Mouse (Mus musculus) forebrain, embryonic 15.5 days (tissue): Measurements from ENCODE around the gene Cldn8. TPM values are rescaled to one million over a fixed set of nuclear protein-coding genes. Genes with fewer than 3 reads are reported as not detected.

Experiments used
- ATAC-seq: fragments of 200-750 bp; cut with Nextera tagmentation; replicated peaks from 2 replicates; pipeline ENCODE4 v1.8.0; 2017; ENCODE audit warnings: mild to moderate bottlenecking, moderate TSS enrichment, moderate library complexity
- H3K27ac ChIP-seq: fragments of 300-500 bp; sonication (generic); replicated peaks from 2 replicates; pipeline ENCODE4 v1.5.1; 2015; ENCODE audit warnings: mild to moderate bottlenecking, inconsistent platforms
- H3K27me3 ChIP-seq: fragments of 300-500 bp; sonication (generic); 2 replicates; pipeline ENCODE4 v1.6.1; 2015; ENCODE audit warnings: inconsistent platforms
- H3K36me3 ChIP-seq: fragments of 300-500 bp; sonication (generic); 2 replicates; pipeline ENCODE4 v1.6.1; 2015; ENCODE audit warnings: mild to moderate bottlenecking, inconsistent platforms
- H3K4me1 ChIP-seq: fragments of 300-500 bp; sonication (generic); 2 replicates; pipeline ENCODE4 v1.6.1; 2015; ENCODE audit warnings: inconsistent platforms
- H3K4me2 ChIP-seq: fragments of 300-500 bp; sonication (generic); replicated peaks from 2 replicates; pipeline ENCODE4 v1.6.1; 2015; ENCODE audit warnings: mild to moderate bottlenecking, inconsistent platforms
- H3K4me3 ChIP-seq: fragments of 300-500 bp; sonication (generic); 2 replicates; pipeline ENCODE4 v1.5.1; 2015; ENCODE audit warnings: mild to moderate bottlenecking, inconsistent platforms
- H3K9ac ChIP-seq: fragments of 300-500 bp; sonication (generic); replicated peaks from 2 replicates; pipeline ENCODE4 v1.6.1; 2015; ENCODE audit warnings: mild to moderate bottlenecking, inconsistent platforms
- H3K9me3 ChIP-seq: fragments of 300-500 bp; sonication (generic); 2 replicates; pipeline ENCODE4 v1.6.1; 2016; ENCODE audit warnings: inconsistent platforms
- WGBS: fragments of 180-500 bp; shearing (Covaris S2); methylation state at CpG from one replicate; pipeline ENCODE4 v1.1.7; 2015; ENCODE audit warnings: mixed read lengths; 5-methylcytosine and 5-hydroxymethylcytosine counted together
- polyA plus RNA-seq: library from polyadenylated mRNA; unstranded; fragments of >200 nt; fragmentation: Nextera tagmentation; extraction: Ambion mirVana; gene quantifications from 2 replicates; pipeline ENCODE4 v1.2.1, GENCODE M21; 2015

The Cldn8 gene
- polyA plus RNA-seq, 1 experiment from 2014 or later = not detected

DNA sequence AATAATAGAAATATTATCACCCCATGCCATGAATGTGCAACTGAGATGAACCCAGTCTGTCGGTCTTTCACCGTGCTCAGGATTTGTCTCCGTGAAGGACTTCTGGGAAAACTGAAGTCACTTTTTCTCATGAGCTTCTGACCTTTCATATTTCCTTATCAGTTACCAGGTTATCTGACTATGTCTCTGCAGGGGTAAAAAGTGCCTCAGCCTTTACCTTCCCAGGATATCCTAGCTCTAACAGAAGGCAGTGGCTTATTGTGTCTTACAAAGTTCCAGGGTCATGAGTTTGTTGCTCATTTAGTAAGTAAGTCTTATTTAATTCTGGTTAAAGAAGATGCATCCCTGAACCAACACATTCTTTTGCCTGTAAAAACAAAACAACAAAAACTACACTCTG, 6.7 kb upstream of the Cldn8 start:
- Histone ChIP-seq H3K27ac (no peak overlapping the region), H3K4me2 (no peak overlapping the region), H3K4me1 (no peaks in the 10 kb centered on the region), H3K9ac (no peak overlapping the region), H3K9me3 (no peaks in the 10 kb centered on the region), H3K36me3 (no peaks in the 10 kb centered on the region), H3K27me3 (no peaks in the 10 kb centered on the region), H3K4me3 (no peak overlapping the region)
- ATAC-seq = no peak
- 97% methylated on average over 3 of the region's 3 CpGs for WGBS

DNA sequence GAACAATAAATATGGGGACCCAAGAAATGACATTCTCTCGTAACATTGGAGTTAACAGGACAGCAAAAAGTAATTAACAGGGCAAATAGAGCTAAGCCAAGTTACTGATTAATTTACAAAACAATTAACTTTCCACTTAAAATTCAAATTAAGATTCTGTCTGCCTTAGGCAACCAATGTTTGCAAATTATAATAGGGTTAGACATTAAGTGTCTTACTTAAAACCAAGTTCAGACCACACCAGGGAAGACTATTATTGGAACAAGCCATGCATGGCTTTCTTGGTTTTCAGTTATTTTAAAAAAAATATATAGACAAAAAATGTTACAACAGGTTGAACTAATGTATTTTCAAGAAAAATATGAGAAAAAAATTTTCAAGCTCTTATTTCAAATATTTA, 6.1 kb upstream of the Cldn8 start:
- H3K9ac ChIP-seq = no peak overlapping the region
- no peaks in the 10 kb centered on the region for H3K36me3 ChIP-seq
- WGBS = 50% methylated on average over 1 of the region's 1 CpGs
- H3K27me3 ChIP-seq = no peaks in the 10 kb centered on the region
- no peaks in the 10 kb centered on the region for H3K4me1 ChIP-seq
- no peak overlapping the region for H3K4me3 ChIP-seq
- no peak for ATAC-seq
- H3K27ac ChIP-seq = no peak overlapping the region
- no peaks in the 10 kb centered on the region for H3K9me3 ChIP-seq
- H3K4me2 ChIP-seq = no peak overlapping the region

DNA sequence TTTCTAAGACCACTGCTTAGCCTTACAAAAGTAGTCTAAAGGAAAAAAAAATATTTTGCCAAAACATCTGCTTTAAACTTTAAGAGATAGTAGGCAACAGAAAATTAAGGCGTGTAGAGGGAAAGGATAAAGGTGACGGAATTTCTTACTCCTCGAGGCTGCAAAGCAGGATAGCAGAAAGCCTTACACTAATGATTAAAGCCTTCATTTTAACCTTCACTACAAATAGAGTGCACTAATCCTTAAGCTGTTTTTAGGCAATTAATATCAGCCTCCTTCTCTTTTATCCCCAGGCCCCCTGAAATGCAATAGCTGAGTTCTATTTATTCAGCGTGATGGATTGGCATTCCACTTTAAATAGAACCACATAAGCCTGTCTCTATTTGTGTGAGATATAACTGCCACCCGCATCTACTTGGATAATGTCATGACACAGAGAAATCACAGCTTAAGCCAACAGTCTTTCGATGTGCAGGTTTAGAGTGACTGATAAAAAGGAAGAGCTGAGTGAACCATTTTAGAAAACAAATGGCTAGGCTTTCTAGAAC, 1.3 kb downstream of the Cldn8 start:
- Histone ChIP-seq H3K27ac (no peak overlapping the region), H3K4me1 (peaks cover 4% of the 10 kb centered on the region; the same call in 1 of the 2 replicates), H3K9me3 (no peaks in the 10 kb centered on the region), H3K9ac (no peak overlapping the region), H3K4me3 (no peak overlapping the region), H3K36me3 (no peaks in the 10 kb centered on the region), H3K4me2 (no peak overlapping the region), H3K27me3 (no peaks in the 10 kb centered on the region)
- 7% methylated on average over 6 of the region's 6 CpGs for WGBS
- ATAC-seq = no peak

DNA sequence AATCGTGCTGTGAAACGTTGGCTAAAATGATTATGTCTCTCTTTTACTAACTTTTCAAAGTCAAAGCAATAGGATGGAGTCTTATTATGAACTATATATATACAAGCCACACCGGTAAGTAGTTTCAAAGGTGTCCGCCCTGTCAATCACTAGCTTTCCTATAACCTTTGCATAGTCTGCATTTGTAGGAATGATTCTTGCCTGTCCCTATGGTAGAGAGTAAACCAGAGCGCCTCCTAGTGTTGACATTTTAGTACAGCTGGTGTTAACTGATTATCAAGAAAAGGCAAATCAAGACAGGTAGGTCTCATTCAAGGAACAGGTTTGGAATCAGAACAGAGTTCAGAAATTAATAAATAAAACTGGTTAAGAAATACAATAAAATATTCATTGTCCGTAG, 20.5 kb downstream of the Cldn8 start:
- Histone ChIP-seq H3K4me1 (no peaks in the 10 kb centered on the region), H3K9me3 (no peaks in the 10 kb centered on the region), H3K27me3 (no peaks in the 10 kb centered on the region), H3K27ac (no peak overlapping the region), H3K4me2 (no peak overlapping the region), H3K4me3 (no peak overlapping the region), H3K9ac (no peak overlapping the region), H3K36me3 (no peaks in the 10 kb centered on the region)
- ATAC-seq = no peak
- 56% methylated on average over 6 of the region's 6 CpGs for WGBS

DNA sequence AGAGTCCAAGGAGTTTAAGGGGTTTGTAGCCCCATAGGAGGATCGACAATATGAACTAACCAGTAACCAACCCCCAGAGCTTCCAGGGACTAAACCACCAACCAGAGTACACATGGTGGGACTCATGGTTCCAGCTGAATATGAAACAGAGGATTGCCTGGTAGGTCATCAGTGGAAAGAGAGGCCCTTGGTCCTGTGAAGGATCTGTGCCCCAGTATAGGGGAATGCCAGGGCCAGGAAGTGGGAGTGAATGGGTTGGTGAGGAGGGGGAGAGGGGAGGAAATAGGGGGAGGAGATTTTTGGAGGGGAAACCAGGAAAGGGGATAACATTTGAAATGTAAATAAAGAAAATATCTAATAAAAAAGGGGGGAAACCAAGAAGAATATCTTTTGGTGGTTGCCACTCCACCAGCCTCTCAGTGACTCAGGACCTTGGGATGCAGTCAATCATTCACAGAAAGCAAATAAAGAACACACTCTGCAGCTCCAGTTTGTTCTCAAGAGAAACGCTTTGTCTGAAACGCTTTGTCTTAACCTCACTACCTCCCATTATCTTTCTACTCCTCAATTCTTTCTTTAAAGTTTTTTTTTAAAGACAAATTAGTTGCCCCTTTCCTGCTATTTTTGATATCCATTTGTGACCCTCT, 23.0 kb downstream of the Cldn8 start:
- 79% methylated on average over 3 of the region's 3 CpGs for WGBS

DNA sequence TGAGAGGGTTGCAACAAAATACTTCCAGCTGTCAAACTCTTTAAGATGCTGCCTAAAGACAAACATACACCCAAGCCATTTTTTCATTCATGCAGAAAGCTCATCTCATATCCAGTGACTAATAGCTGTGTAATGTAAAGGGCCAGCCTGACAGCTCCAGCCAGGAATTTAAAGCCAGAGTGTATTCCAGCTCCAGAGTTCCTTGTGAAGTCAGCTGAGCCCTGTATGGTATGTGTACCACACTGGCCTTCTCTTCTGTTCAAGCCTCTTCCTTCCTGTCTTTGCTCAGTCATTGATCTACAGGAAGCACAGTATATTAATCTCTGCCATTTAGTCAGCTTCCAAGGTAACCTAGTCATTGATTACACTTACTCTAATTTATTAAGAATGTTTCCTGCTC, 51.6 kb downstream of the Cldn8 start:
- ATAC-seq = no peak
- Histone ChIP-seq H3K4me2 (no peak overlapping the region), H3K9ac (no peak overlapping the region), H3K9me3 (no peaks in the 10 kb centered on the region), H3K27ac (no peak overlapping the region), H3K4me3 (no peak overlapping the region), H3K27me3 (no peaks in the 10 kb centered on the region), H3K36me3 (no peaks in the 10 kb centered on the region), H3K4me1 (no peaks in the 10 kb centered on the region)

More for the DNA sequence above, 23.0 kb downstream of the Cldn8 start:
- H3K4me3 ChIP-seq = no peak overlapping the region
- H3K27ac ChIP-seq = no peak overlapping the region
- no peaks in the 10 kb centered on the region for H3K9me3 ChIP-seq
- no peaks in the 10 kb centered on the region for H3K36me3 ChIP-seq
- H3K4me1 ChIP-seq = no peaks in the 10 kb centered on the region
- no peaks in the 10 kb centered on the region for H3K27me3 ChIP-seq
- H3K9ac ChIP-seq = no peak overlapping the region
- no peak for ATAC-seq
- no peak overlapping the region for H3K4me2 ChIP-seq

Other genes starting within 250 kb of the Cldn8 start
- not detected in 2 replicates for gene Cldn17, start 56.2 kb downstream of the Cldn8 start, polyA plus RNA-seq
- gene Krtap24-1, start 49.1 kb upstream of the Cldn8 start, polyA plus RNA-seq = not detected in 2 replicates
- not detected in 2 replicates for gene 2310079G19Rik, start 64.5 kb upstream of the Cldn8 start, polyA plus RNA-seq
- gene Krtap26-1, start 84.6 kb upstream of the Cldn8 start, polyA plus RNA-seq = not detected in 2 replicates
- not detected in 2 replicates for gene Krtap27-1, start 108.5 kb upstream of the Cldn8 start, polyA plus RNA-seq
- not detected in 2 replicates for gene 2310061N02Rik, start 144.8 kb upstream of the Cldn8 start, polyA plus RNA-seq
- not detected in 2 replicates for gene Krtap13-1, start 165.7 kb upstream of the Cldn8 start, polyA plus RNA-seq
- gene Krtap13, start 188.5 kb upstream of the Cldn8 start, polyA plus RNA-seq = not detected in 2 replicates
- gene 2310034C09Rik, start 195.7 kb upstream of the Cldn8 start, polyA plus RNA-seq = not detected in 2 replicates
- gene 2310057N15Rik, start 211.0 kb upstream of the Cldn8 start, polyA plus RNA-seq = not detected in 2 replicates
- gene Gm5965, start 214.7 kb upstream of the Cldn8 start, polyA plus RNA-seq = not detected in 2 replicates
- not detected in 2 replicates for gene Gm20741, start 249.0 kb upstream of the Cldn8 start, polyA plus RNA-seq